Mouse (Mus musculus) spleen, adult 2 months (tissue): ENCODE measurements around the gene Cdca8.

Experiments
- CTCF ChIP-seq: fragments of 200-500 bp; IDR thresholded peaks from 2 replicates; pipeline ENCODE4 v1.5.1; 2011; ENCODE audit warnings: mild to moderate bottlenecking, inconsistent platforms; ENCODE audit not compliant: insufficient read depth, insufficient read length, insufficient replicate concordance; ENCODE audit errors: extremely low read depth
- POLR2A ChIP-seq: fragments of 200-500 bp; IDR thresholded peaks from 2 replicates; pipeline ENCODE4 v1.6.1; 2011; ENCODE audit warnings: low read depth, low read length, inconsistent platforms

DNA sequence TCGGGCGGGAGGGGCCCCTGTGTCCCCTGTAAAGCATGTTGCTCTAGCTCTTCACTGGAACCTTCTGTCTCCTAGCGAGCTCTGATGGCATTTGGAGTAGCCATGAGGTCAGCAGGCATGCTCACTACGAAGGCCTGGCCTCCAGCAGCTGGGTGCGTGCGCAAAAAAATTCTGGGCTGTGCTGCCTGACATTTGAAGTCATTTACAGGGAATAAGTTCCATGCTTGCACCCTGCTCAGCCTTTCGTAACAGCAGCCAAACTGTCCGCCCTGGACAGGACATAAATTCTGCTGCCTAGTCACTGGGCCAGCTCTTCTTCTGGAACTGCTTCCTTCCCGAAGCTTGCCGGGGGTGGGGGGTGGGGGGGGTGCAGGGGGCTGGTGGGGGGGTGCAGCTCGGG lies 20.0 kb upstream of the Cdca8 start:
- TF ChIP-seq CTCF (no peak), POLR2A (no peak)
